Mouse (Mus musculus) MEL (cell line): ENCODE data around the gene Rnf145. TPM values are rescaled to one million over a fixed set of nuclear protein-coding genes. Genes with fewer than 3 reads are reported as not detected.
A peak's percentile ranks its signal among the peaks of the same experiment; 100 is the strongest.

Source experiments
- DNase-seq: peaks from one replicate; pipeline ENCODE4 v3.0.0; 2011; ENCODE audit warnings: low read depth, low spot score
- H3K27ac ChIP-seq: 2 replicates; pipeline ENCODE4 v1.5.1; 2012; ENCODE audit warnings: low read depth, mild to moderate bottlenecking, control low read depth, low read length, moderate library complexity; ENCODE audit not compliant: control insufficient read depth
- H3K27me3 ChIP-seq, 2 experiments: fragments of 150-350 bp in 1 of 2; sonication (generic) in 1 of 2; 2 replicates each; pipeline ENCODE4 v1.6.1; 2012; ENCODE audit warnings: low read length in 2 of 2, mild to moderate bottlenecking in 2 of 2, improper control_type of control experiment in 1 of 2, moderate library complexity in 1 of 2; ENCODE audit not compliant: insufficient read depth in 2 of 2, control insufficient read depth in 1 of 2
- H3K36me3 ChIP-seq, 2 experiments: 2 replicates each; pipeline ENCODE4 v1.6.1; 2012 to 2014; ENCODE audit warnings: low read length in 2 of 2, improper control_type of control experiment in 1 of 2, inconsistent platforms in 1 of 2, mild to moderate bottlenecking in 1 of 2; ENCODE audit not compliant: insufficient read depth in 2 of 2, control insufficient read depth in 1 of 2
- H3K4me1 ChIP-seq, 2 experiments: fragments of 150-350 bp in 1 of 2; sonication (generic) in 1 of 2; 2 replicates each; pipeline ENCODE4 v1.6.1; 2012; ENCODE audit warnings: low read length in 2 of 2, improper control_type of control experiment in 1 of 2, mild to moderate bottlenecking in 1 of 2; ENCODE audit not compliant: insufficient read depth in 2 of 2, control insufficient read depth in 1 of 2
- H3K4me3 ChIP-seq, 2 experiments: fragments of 150-350 bp in 1 of 2; sonication (generic) in 1 of 2; 2 replicates each; pipeline ENCODE4 v1.5.1; 2012; ENCODE audit warnings: low read depth in 2 of 2, low read length in 2 of 2, mild to moderate bottlenecking in 2 of 2, moderate library complexity in 2 of 2, control low read depth in 1 of 2, improper control_type of control experiment in 1 of 2; ENCODE audit not compliant: control insufficient read depth in 1 of 2, insufficient read depth in 1 of 2
- H3K79me2 ChIP-seq: 2 replicates; pipeline ENCODE4 v1.6.1; 2012; ENCODE audit warnings: mild to moderate bottlenecking, low read length, moderate library complexity; ENCODE audit not compliant: control insufficient read depth, poor library complexity, insufficient read depth
- H3K9ac ChIP-seq: 2 replicates; pipeline ENCODE4 v1.6.1; 2012; ENCODE audit warnings: low read depth, mild to moderate bottlenecking, control low read depth, low read length, moderate library complexity; ENCODE audit not compliant: control insufficient read depth, poor library complexity, severe bottlenecking
- H3K9me3 ChIP-seq: fragments of 150-350 bp; sonication (generic); replicated peaks from 2 replicates; pipeline ENCODE4 v1.6.1; 2012; ENCODE audit warnings: mild to moderate bottlenecking, low read length, improper control_type of control experiment, moderate library complexity; ENCODE audit not compliant: insufficient read depth
- CHD2 ChIP-seq: IDR thresholded peaks from 2 replicates; pipeline ENCODE4 v1.6.1; 2011; ENCODE audit warnings: low read length, improper control_type of control experiment
- CTCF ChIP-seq, 3 experiments: IDR thresholded peaks in 2 of 3; conservative IDR thresholded peaks in 1 of 3; 2 replicates each; pipeline ENCODE4 v1.5.1; 2011 to 2012; ENCODE audit warnings: low read length in 3 of 3, low read depth in 2 of 3, mild to moderate bottlenecking in 2 of 3, improper control_type of control experiment in 1 of 3, inconsistent platforms in 1 of 3, mixed read lengths in 1 of 3, moderate library complexity in 1 of 3; ENCODE audit not compliant: control insufficient read depth in 1 of 3, insufficient read depth in 1 of 3, poor library complexity in 1 of 3, severe bottlenecking in 1 of 3
- ELF1 ChIP-seq: IDR thresholded peaks from 2 replicates; pipeline ENCODE4 v1.6.1; 2014; ENCODE audit warnings: low read depth, mild to moderate bottlenecking, inconsistent platforms, low read length, improper control_type of control experiment, moderate library complexity
- EP300 ChIP-seq, 2 experiments: IDR thresholded peaks; 2 replicates each; pipeline ENCODE4 v1.6.1; 2011; ENCODE audit warnings: improper control_type of control experiment in 2 of 2, low read length in 2 of 2, low read depth in 1 of 2, mild to moderate bottlenecking in 1 of 2
- ETS1 ChIP-seq: IDR thresholded peaks from 2 replicates; pipeline ENCODE4 v1.6.1; 2012; ENCODE audit warnings: low read depth, mild to moderate bottlenecking, inconsistent platforms, low read length, improper control_type of control experiment, moderate library complexity
- GABPA ChIP-seq: IDR thresholded peaks from 2 replicates; pipeline ENCODE4 v1.6.1; 2012; ENCODE audit warnings: low read depth, mild to moderate bottlenecking, inconsistent platforms, low read length, improper control_type of control experiment, moderate library complexity
- HCFC1 ChIP-seq: IDR thresholded peaks from 2 replicates; pipeline ENCODE4 v1.6.1; 2012; ENCODE audit warnings: low read depth, mild to moderate bottlenecking, inconsistent platforms, low read length, improper control_type of control experiment, moderate library complexity
- JUND ChIP-seq: IDR thresholded peaks from 2 replicates; pipeline ENCODE4 v1.6.1; 2011; ENCODE audit warnings: low read depth, mild to moderate bottlenecking, improper control_type of control experiment, low read length
- MAFK ChIP-seq: IDR thresholded peaks from 2 replicates; pipeline ENCODE4 v1.6.1; 2011; ENCODE audit warnings: low read depth, mild to moderate bottlenecking, low read length, improper control_type of control experiment, borderline replicate concordance
- MEF2A ChIP-seq: IDR thresholded peaks from 2 replicates; pipeline ENCODE4 v1.6.1; 2014; ENCODE audit warnings: low read depth, mild to moderate bottlenecking, inconsistent platforms, low read length, improper control_type of control experiment; ENCODE audit not compliant: poor library complexity, insufficient replicate concordance, severe bottlenecking; ENCODE audit errors: extremely low read depth
- MYC ChIP-seq: IDR thresholded peaks from 2 replicates; pipeline ENCODE4 v1.6.1; 2011; ENCODE audit warnings: low read depth, mild to moderate bottlenecking, low read length, improper control_type of control experiment, moderate library complexity
- POLR2A ChIP-seq, 2 experiments: IDR thresholded peaks; 2 replicates each; pipeline ENCODE4 v1.6.1; 2011 to 2012; ENCODE audit warnings: low read length in 2 of 2, mild to moderate bottlenecking in 2 of 2, control low read depth in 1 of 2, improper control_type of control experiment in 1 of 2, low read depth in 1 of 2, moderate library complexity in 1 of 2; ENCODE audit not compliant: control insufficient read depth in 1 of 2, insufficient read depth in 1 of 2, poor library complexity in 1 of 2
- POLR2AphosphoS2 ChIP-seq: IDR thresholded peaks from 2 replicates; pipeline ENCODE4 v1.6.1; 2011; ENCODE audit warnings: low read length, improper control_type of control experiment
- RCOR1 ChIP-seq: IDR thresholded peaks from 2 replicates; pipeline ENCODE4 v1.6.1; 2012; ENCODE audit warnings: low read depth, mild to moderate bottlenecking, inconsistent platforms, low read length, improper control_type of control experiment
- SMC3 ChIP-seq: IDR thresholded peaks from 2 replicates; pipeline ENCODE4 v1.6.1; 2011; ENCODE audit warnings: low read depth, low read length, improper control_type of control experiment
- TBP ChIP-seq: IDR thresholded peaks from 2 replicates; pipeline ENCODE4 v1.8.0; 2011; ENCODE audit warnings: low read depth, low read length, improper control_type of control experiment
- USF2 ChIP-seq, 2 experiments: IDR thresholded peaks; 2 replicates each; pipeline ENCODE4 v1.6.1; 2011 to 2012; ENCODE audit warnings: improper control_type of control experiment in 2 of 2, low read length in 2 of 2, borderline replicate concordance in 1 of 2, inconsistent platforms in 1 of 2, low read depth in 1 of 2, mild to moderate bottlenecking in 1 of 2; ENCODE audit not compliant: insufficient read depth in 1 of 2
- ZMIZ1 ChIP-seq: IDR thresholded peaks from 2 replicates; pipeline ENCODE4 v1.6.1; 2012; ENCODE audit warnings: low read depth, mild to moderate bottlenecking, inconsistent platforms, low read length, improper control_type of control experiment, moderate library complexity
- ZNF384 ChIP-seq: IDR thresholded peaks from 2 replicates; pipeline ENCODE4 v1.6.1; 2012; ENCODE audit warnings: low read depth, mild to moderate bottlenecking, inconsistent platforms, low read length, improper control_type of control experiment
- polyA plus RNA-seq, 2 experiments: library from polyadenylated mRNA; stranded (reverse) in 1 of 2; unstranded in 1 of 2; fragments of >175 nt in 1 of 2; fragments of >200 nt in 1 of 2; gene quantifications; 2 replicates each; pipeline versions ENCODE4 v1.2.1 to v1.2.4; 2012; ENCODE audit warnings: low replicate concordance in 2 of 2, low read depth in 1 of 2; ENCODE audit not compliant: insufficient read length in 2 of 2, insufficient read depth in 1 of 2, missing spikeins in 1 of 2
- total RNA-seq: library from RNA; depleted of rRNA; stranded (reverse); fragments of 300-350 nt; gene quantifications from 2 replicates; pipeline ENCODE4 v1.2.3, GENCODE M21; 2012

Rnf145 gene
- total and polyA plus RNA-seq, 3 experiments = 73.5 to 94.1 TPM; not detected in 1

DNA sequence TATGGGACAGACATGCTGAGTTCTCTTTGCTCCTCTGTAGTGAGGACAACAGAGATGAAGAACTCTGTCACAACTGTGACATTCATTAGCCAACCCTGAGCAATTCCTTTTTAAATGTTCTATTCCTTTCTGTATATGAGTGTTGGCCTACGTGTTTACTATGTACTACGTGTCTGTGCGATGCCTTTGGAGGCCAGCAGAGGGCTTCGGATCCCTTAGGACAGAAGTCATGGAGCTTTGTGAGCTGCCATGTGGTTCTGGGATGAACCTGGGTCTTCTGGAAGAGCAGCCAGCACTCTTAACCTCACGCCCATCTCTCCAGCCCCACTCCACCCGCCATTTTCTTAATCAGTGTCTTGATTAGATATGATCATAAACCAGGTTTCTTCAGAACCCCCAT is 32.2 kb downstream of the Rnf145 start:
- Histone ChIP-seq H3K27me3 (no peaks in the 10 kb centered on the region), H3K27ac (no peak overlapping the region)
- peak; percentile 52 for DNase-seq
- TF ChIP-seq SMC3 (peak; percentile 27; the same call in 1 of the 2 replicates), CTCF (IDR thresholded peaks at IDR 0.05 in 2 of 3, conservative IDR thresholded peaks at IDR 0.05 in 1 of 3; ENCODE audit: control insufficient read depth in 1 of 3, insufficient read depth in 1 of 3, low read depth in 2 of 3, low read length in 3 of 3, poor library complexity in 1 of 3, severe bottlenecking in 1 of 3) (peak; percentile 37 to 55 (median 54); a peak in 5 of 6 replicates), EP300 (IDR thresholded peaks at IDR 0.05; ENCODE audit: low read depth in 1 of 2, low read length in 2 of 2) (no peak), POLR2AphosphoS2 (0 out of 2 replicates have a peak, but pooled peaks have one; percentile 44), JUND (no peak), MYC (0 out of 2 replicates have a peak, but pooled peaks have one; percentile 15)
- TF ChIP-seq, all 39 proteins: peak for 4
- H3K4me3 ChIP-seq = no peak overlapping the region
- no peaks in the 10 kb centered on the region for H3K4me1 ChIP-seq
- H3K36me3 ChIP-seq = peaks cover 0 to 70% of the 10 kb centered on the region in 2 experiments; a peak in 3 of 4 replicates
- no peak overlapping the region for H3K9ac ChIP-seq
- H3K9me3 ChIP-seq = no peaks in the 10 kb centered on the region
- 0 out of 2 replicates have a peak, but pooled peaks cover 4% of the 10 kb centered on the region for H3K79me2 ChIP-seq

GRCm38 (mm10) chr11:44554339-44554738 is 35.6 kb downstream of the Rnf145 start:
- H3K36me3 ChIP-seq = peaks cover 0 to 68% of the 10 kb centered on the region in 2 experiments; a peak in 2 of 4 replicates
- H3K27ac ChIP-seq = no peak overlapping the region
- no peak for DNase-seq
- H3K4me3 ChIP-seq = no peak overlapping the region
- no peaks in the 10 kb centered on the region for H3K27me3 ChIP-seq
- no peaks in the 10 kb centered on the region for H3K4me1 ChIP-seq
- TF ChIP-seq MAFK (no peak), CTCF (IDR thresholded peaks at IDR 0.05 in 2 of 3, conservative IDR thresholded peaks at IDR 0.05 in 1 of 3; ENCODE audit: control insufficient read depth in 1 of 3, insufficient read depth in 1 of 3, low read depth in 2 of 3, low read length in 3 of 3, poor library complexity in 1 of 3, severe bottlenecking in 1 of 3) (no peak), RCOR1 (no peak), ZMIZ1 (no peak), MYC (no peak), GABPA (no peak), ETS1 (no peak), POLR2A (IDR thresholded peaks at IDR 0.05; ENCODE audit: control insufficient read depth in 1 of 2, insufficient read depth in 1 of 2, low read depth in 1 of 2, low read length in 2 of 2, poor library complexity in 1 of 2) (no peak), ZNF384 (no peak), HCFC1 (no peak), SMC3 (no peak), USF2 (IDR thresholded peaks at IDR 0.05; ENCODE audit: borderline replicate concordance in 1 of 2, insufficient read depth in 1 of 2, low read depth in 1 of 2, low read length in 2 of 2) (no peak), MEF2A (no peak), TBP (no peak), CHD2 (no peak), ELF1 (no peak)
- TF ChIP-seq, all 39 proteins: peak for 0
- H3K79me2 ChIP-seq = 0 out of 2 replicates have a peak, but pooled peaks cover 4% of the 10 kb centered on the region
- H3K9ac ChIP-seq = no peak overlapping the region
- no peaks in the 10 kb centered on the region for H3K9me3 ChIP-seq
